In the genomic region with DNA sequence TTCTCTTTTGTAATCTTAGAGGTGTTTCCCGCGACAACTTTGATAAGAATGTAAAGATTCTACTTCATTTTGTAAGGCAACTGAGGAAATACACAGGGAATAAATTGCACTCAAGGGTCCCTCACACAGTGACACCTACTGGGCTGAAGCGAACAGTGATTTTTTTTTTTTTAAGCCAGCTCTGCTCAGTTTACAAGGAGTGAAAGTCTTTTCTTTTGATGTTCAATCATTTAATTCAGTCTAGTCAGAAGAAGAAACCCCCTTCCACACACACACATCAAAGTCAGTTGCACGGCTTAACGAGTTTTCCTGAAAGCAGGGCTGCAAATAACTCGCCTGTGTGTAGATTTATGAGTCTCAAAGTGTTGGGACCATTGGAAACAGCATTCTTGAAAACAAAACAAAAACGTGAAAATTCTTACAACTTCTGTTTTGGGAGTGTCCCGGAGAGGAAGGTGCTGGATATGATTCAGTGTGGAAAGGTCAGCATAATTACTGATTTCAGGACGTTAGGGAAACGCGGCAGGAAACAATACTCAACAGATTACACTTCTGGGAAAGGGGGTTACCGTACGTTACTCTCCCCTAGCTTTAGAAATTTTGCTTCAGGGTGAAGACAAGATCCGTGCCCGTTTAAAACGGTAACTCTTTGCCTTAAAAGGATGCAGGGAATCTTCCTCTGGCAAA, we compare ENCODE assay signal across 8 mouse cellular contexts. TPM values are rescaled to one million over a fixed set of nuclear protein-coding genes. Genes with fewer than 3 reads are reported as not detected.
DNase-seq lines count a peak whose midpoint lies in the region; ATAC-seq and TF ChIP-seq lines count a peak whose summit lies in the region.

Gene Sema3c, plus strand, starts transcription at position 588 of the 687 bp plus-strand sequence.

- H3K4me3 ChIP-seq in kidney, adult 2 months (ENCODE audit: insufficient read depth, low read depth, low read length), result peak within 1 kb of the TSS; percentile 75
- H3K4me3 ChIP-seq in intestine, postnatal 0 days (ENCODE audit: low read depth, low read length), result peak within 1 kb of the TSS; percentile 61
- peak within 1 kb of the TSS; percentile 67 for H3K4me3 ChIP-seq in lung, adult 2 months (replicated peaks; ENCODE audit: extremely low read depth, low read depth, low read length)

- no peaks in the 10 kb centered on the region; the same call in 1 of the 2 replicates for H3K4me1 ChIP-seq in kidney, adult 2 months (ENCODE audit: control insufficient read depth, insufficient read depth, low read length)
- no peaks in the 10 kb centered on the region for H3K4me1 ChIP-seq in intestine, postnatal 0 days (replicated peaks; ENCODE audit: control insufficient read depth, insufficient read depth, low read length)
- no peaks in the 10 kb centered on the region; the same call in none of the 2 replicates for H3K4me1 ChIP-seq in lung, adult 2 months (ENCODE audit: control insufficient read depth, insufficient read depth, low read length)

- WGBS in kidney, adult 2 months, result under 1% methylated on average over 16 of the region's 16 CpGs
- 1% methylated on average over 16 of the region's 16 CpGs for WGBS in intestine, postnatal 0 days
- under 1% methylated on average over 16 of the region's 16 CpGs for WGBS in lung, adult 2 months

- TF ChIP-seq CTCF in kidney, adult 2 months (conservative IDR thresholded peaks at IDR 0.05; ENCODE audit: insufficient read depth, insufficient read length, low read depth, low read length), result no peak
- peak; percentile 53; the same call in 1 of the 2 replicates for TF ChIP-seq CTCF in brain, embryonic 14.5 days (IDR thresholded peaks at IDR 0.05; ENCODE audit: borderline replicate concordance, extremely low read depth, insufficient read depth, insufficient read length)
- peak; percentile 79 for TF ChIP-seq CTCF in intestine, postnatal 0 days (IDR thresholded peaks at IDR 0.05; ENCODE audit: low read depth)
- TF ChIP-seq CTCF in lung, adult 2 months (IDR thresholded peaks at IDR 0.05; ENCODE audit: insufficient read depth, low read length), result 0 out of 2 replicates have a peak, but pooled peaks have one; percentile 23

- TF ChIP-seq POLR2A in kidney, adult 2 months (IDR thresholded peaks at IDR 0.05; ENCODE audit: low read depth, low read length), result no peak
- no peak for TF ChIP-seq POLR2A in brain, embryonic 14.5 days (IDR thresholded peaks at IDR 0.05; ENCODE audit: borderline replicate concordance, extremely low read depth, insufficient read depth, insufficient read length, poor library complexity, severe bottlenecking)
- no peak for TF ChIP-seq POLR2A in lung, adult 2 months (IDR thresholded peaks at IDR 0.05; ENCODE audit: borderline replicate concordance, extremely low read depth, low read depth, low read length)

- H3K27me3 ChIP-seq in kidney, adult 2 months (replicated peaks; ENCODE audit: control insufficient read depth, insufficient read depth, low read length), result no peaks in the 10 kb centered on the region
- no peaks in the 10 kb centered on the region for H3K27me3 ChIP-seq in intestine, postnatal 0 days (replicated peaks; ENCODE audit: control insufficient read depth, insufficient read depth, low read length)

- peak; percentile 35; the same call in 1 of the 2 replicates for ATAC-seq in intestine, postnatal 0 days

- no peaks in the 10 kb centered on the region for H3K36me3 ChIP-seq in kidney, adult 2 months (ENCODE audit: control insufficient read depth, insufficient read depth, low read length)
- no peaks in the 10 kb centered on the region for H3K36me3 ChIP-seq in intestine, postnatal 0 days (ENCODE audit: control insufficient read depth, insufficient read depth)

- no peaks in the 10 kb centered on the region for H3K9me3 ChIP-seq in intestine, postnatal 0 days (ENCODE audit: control insufficient read depth)

- DNase-seq in kidney, adult 2 months, result peak; percentile 34
- no peak for DNase-seq in kidney, postnatal 10 days
- DNase-seq in brain, embryonic 14.5 days (ENCODE audit: low read depth), result peak; percentile 76
- no peak for DNase-seq in gastrocnemius, postnatal 25 days
- peak; percentile 22 for DNase-seq in lung, adult 2 months
- DNase-seq in skeletal muscle tissue, adult 2 months (ENCODE audit: low read depth, low spot score), result peak; percentile 9
- DNase-seq in frontal cortex, postnatal 10 days (ENCODE audit: low spot score in 2 of 2), result no peak

- peak within 1 kb of the TSS; percentile 84 for H3K27ac ChIP-seq in kidney, adult 2 months (ENCODE audit: insufficient read depth, low read depth, low read length)
- H3K27ac ChIP-seq in intestine, postnatal 0 days (ENCODE audit: low read depth, low read length), result peak within 1 kb of the TSS; percentile 63

- H3K4me2 ChIP-seq in intestine, postnatal 0 days (replicated peaks; ENCODE audit: low read depth), result peak within 1 kb of the TSS; percentile 77

- H3K9ac ChIP-seq in intestine, postnatal 0 days (ENCODE audit: low read depth, low read length), result peak within 1 kb of the TSS; percentile 63

RNA-seq across cellular contexts. Expression of gene Sema3c, which starts in this region (rescaled TPM):
- 4.9 and 5.6 TPM in 2 replicates for polyA plus RNA-seq in kidney, adult 2 months (2012; rRNA removed)
- polyA plus RNA-seq in brain, embryonic 14.5 days (2012; rRNA removed), result 8.8 and 11.1 TPM in 2 replicates
- 10 to 100 TPM; 61.8 to 69.4 TPM for total RNA-seq in gastrocnemius, postnatal 25 days (2021)
- polyA plus RNA-seq in intestine, postnatal 0 days (2015; fragmentation: Nextera tagmentation; extraction: Ambion mirVana), result 9.6 and 11.7 TPM in 2 replicates
- 61.0 and 75.4 TPM in 2 replicates for polyA plus RNA-seq in lung, adult 2 months (2012; rRNA removed)

Comparison
In these comparisons a context has a peak if more than half of its experiments do, and no peak if none do; other contexts are left out.
1. DNase-seq: peak in kidney, adult 2 months (single experiment), brain, embryonic 14.5 days (single experiment), lung, adult 2 months (single experiment) and skeletal muscle tissue, adult 2 months (single experiment); none in kidney, postnatal 10 days (single experiment), gastrocnemius, postnatal 25 days (single experiment) and frontal cortex, postnatal 10 days (0 of 2).
2. Peak in every context shown above with its lines, with median percentiles within 50 percentile points of each other: H3K4me3 ChIP-seq.